Mouse (Mus musculus): ENCODE results near the gene Zfp619. TPM values are rescaled to one million over a fixed set of nuclear protein-coding genes. Genes with fewer than 3 reads are reported as not detected.
"Not testable (repeated sequence)": the region's sequence is repeated elsewhere in the genome, so short reads cannot be mapped to it uniquely, and the experiment has no call there.

The Zfp619 gene
- total and polyA plus RNA-seq, 3 experiments: 0.64 to 1.3 (median 1.1) TPM

DNA sequence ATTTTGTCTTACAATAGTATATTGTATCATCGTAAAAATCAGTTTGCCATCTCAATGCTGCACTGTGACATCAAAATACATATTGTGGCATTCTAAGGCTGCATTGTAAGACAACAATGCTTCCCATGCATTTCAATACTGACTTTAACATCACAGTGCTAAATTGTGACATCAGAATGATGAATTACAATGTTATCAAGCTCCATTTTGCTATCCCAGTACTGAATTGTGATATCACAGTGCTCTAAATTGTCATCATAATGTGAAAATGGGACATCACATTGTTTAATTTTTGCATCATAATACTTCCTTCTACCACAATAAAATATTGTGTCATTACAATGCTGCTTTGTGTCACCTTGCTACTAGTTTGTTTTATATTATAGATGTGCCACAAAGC is 70.5 kb downstream of the Zfp619 start:
- in situ Hi-C loops (cut with MboI; ENCODE audit: low pct_ligation_motif_present, low pct_unique_long_range_greater_than_20kb, low sequenced_read_pairs): no loop called here
- Histone ChIP-seq H3K4me3 (replicated peaks in 1 of 3; ENCODE audit: low read depth in 2 of 3, low read length in 2 of 3, poor library complexity in 1 of 3) (no peak overlapping the region), H3K79me2 (replicated peaks; ENCODE audit: control insufficient read depth, extremely low read depth, insufficient read depth, poor library complexity, severe bottlenecking) (no peaks in the 10 kb centered on the region), H3K9ac (ENCODE audit: insufficient read depth, low read depth) (no peak overlapping the region), H3K36me3 (replicated peaks in 1 of 2; ENCODE audit: control insufficient read depth in 1 of 2, insufficient read depth in 1 of 2, low read length in 1 of 2) (no peaks in the 10 kb centered on the region), H3K9me3 (replicated peaks; ENCODE audit: low read length) (no peaks in the 10 kb centered on the region), H3K4me1 (ENCODE audit: control insufficient read depth in 1 of 2, insufficient read depth in 2 of 2) (no peaks in the 10 kb centered on the region), H3K27me3 (replicated peaks) (no peaks in the 10 kb centered on the region), H3K27ac (ENCODE audit: insufficient read depth, low read depth) (no peak overlapping the region), H3K4me2 (ENCODE audit: insufficient read depth, low read depth, poor library complexity, severe bottlenecking) (no peak overlapping the region)
- TF ChIP-seq MYC (IDR thresholded peaks at IDR 0.05; ENCODE audit: low read depth, low read length): no peak
- no peak for TF ChIP-seq BHLHE40 (IDR thresholded peaks at IDR 0.05; ENCODE audit: low read depth, low read length)
- no peak for TF ChIP-seq ZKSCAN1 (IDR thresholded peaks at IDR 0.05; ENCODE audit: borderline replicate concordance, low read depth, low read length)
- TF ChIP-seq MXI1 (IDR thresholded peaks at IDR 0.05; ENCODE audit: low read depth, low read length): no peak
- TF ChIP-seq MAZ (IDR thresholded peaks at IDR 0.05; ENCODE audit: low read depth, low read length): no peak
- TF ChIP-seq TBP (conservative IDR thresholded peaks at IDR 0.05; ENCODE audit: low read depth, low read length): no peak
- no peak for TF ChIP-seq PAX5 (IDR thresholded peaks at IDR 0.05; ENCODE audit: low read length)
- no peak for TF ChIP-seq SIN3A (IDR thresholded peaks at IDR 0.05; ENCODE audit: low read length)
- TF ChIP-seq USF2 (conservative IDR thresholded peaks at IDR 0.05; ENCODE audit: low read depth, low read length): no peak
- no peak for TF ChIP-seq GABPA (IDR thresholded peaks at IDR 0.05; ENCODE audit: insufficient replicate concordance, low read depth, low read length)
- TF ChIP-seq ETS1 (conservative IDR thresholded peaks at IDR 0.05; ENCODE audit: low read depth, low read length): no peak
- TF ChIP-seq HCFC1 (IDR thresholded peaks at IDR 0.05; ENCODE audit: low read depth, low read length): no peak
- TF ChIP-seq CTCF (conservative IDR thresholded peaks at IDR 0.05 in 1 of 2, IDR thresholded peaks at IDR 0.05 in 1 of 2; ENCODE audit: low read depth in 2 of 2, low read length in 2 of 2): no peak
- TF ChIP-seq RAD21 (IDR thresholded peaks at IDR 0.05; ENCODE audit: low read depth, low read length): no peak
- no peak for TF ChIP-seq UBTF (IDR thresholded peaks at IDR 0.05; ENCODE audit: low read depth, low read length)
- TF ChIP-seq CHD1 (IDR thresholded peaks at IDR 0.05; ENCODE audit: low read depth, low read length): no peak
- TF ChIP-seq NRF1 (IDR thresholded peaks at IDR 0.05; ENCODE audit: low read depth, low read length): no peak
- TF ChIP-seq MAFK (IDR thresholded peaks at IDR 0.05; ENCODE audit: insufficient replicate concordance, low read length): no peak
- TF ChIP-seq USF1 (IDR thresholded peaks at IDR 0.05; ENCODE audit: low read depth, low read length): no peak
- TF ChIP-seq MEF2A (IDR thresholded peaks at IDR 0.05; ENCODE audit: borderline replicate concordance, low read depth, low read length): no peak
- no peak for DNase-seq (ENCODE audit: extremely low read depth)
- dilution Hi-C loops (cut with MboI; ENCODE audit: extremely low pct_ligation_motif_present, extremely low pct_unique_long_range_greater_than_20kb, low sequenced_read_pairs): no loop called here

DNA sequence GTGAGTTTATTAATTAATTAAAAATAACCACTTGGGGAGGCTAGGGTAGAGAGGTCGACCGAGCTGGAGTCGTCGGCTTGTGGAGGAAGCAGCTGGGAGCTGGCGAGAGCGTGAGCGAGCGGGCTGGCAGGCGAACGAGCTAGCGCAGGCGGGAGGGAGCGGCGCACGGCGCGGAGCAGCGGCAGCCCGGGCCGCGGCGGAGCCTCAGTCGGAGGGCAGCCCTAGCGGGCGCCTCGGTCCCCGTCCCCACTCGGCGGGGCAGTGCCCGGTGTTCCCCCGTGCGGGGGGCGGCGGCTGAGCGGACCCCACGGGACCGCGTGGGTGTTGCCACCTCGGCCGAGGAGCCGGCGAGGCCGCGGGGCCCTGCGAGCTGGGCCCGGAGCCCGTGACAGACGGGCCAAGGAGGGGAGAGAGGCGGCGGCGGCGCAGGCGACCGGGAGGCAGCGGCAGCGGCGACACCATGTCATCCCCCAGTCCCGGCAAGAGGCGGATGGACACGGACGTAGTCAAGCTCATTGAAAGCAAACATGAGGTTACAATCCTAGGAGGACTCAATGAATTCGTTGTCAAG is 71.0 kb downstream of the Zfp619 start:
- H3K27me3 ChIP-seq (replicated peaks); H3K4me1 ChIP-seq (ENCODE audit: control insufficient read depth in 1 of 2, insufficient read depth in 2 of 2); in situ Hi-C loops (cut with MboI; ENCODE audit: low pct_ligation_motif_present, low pct_unique_long_range_greater_than_20kb, low sequenced_read_pairs); H3K9ac ChIP-seq (ENCODE audit: insufficient read depth, low read depth); DNase-seq (ENCODE audit: extremely low read depth); H3K36me3 ChIP-seq (replicated peaks in 1 of 2; ENCODE audit: control insufficient read depth in 1 of 2, insufficient read depth in 1 of 2, low read length in 1 of 2); H3K4me3 ChIP-seq (replicated peaks in 1 of 3; ENCODE audit: low read depth in 2 of 3, low read length in 2 of 3, poor library complexity in 1 of 3); H3K4me2 ChIP-seq (ENCODE audit: insufficient read depth, low read depth, poor library complexity, severe bottlenecking); dilution Hi-C loops (cut with MboI; ENCODE audit: extremely low pct_ligation_motif_present, extremely low pct_unique_long_range_greater_than_20kb, low sequenced_read_pairs); H3K27ac ChIP-seq (ENCODE audit: insufficient read depth, low read depth); H3K9me3 ChIP-seq (replicated peaks; ENCODE audit: low read length); H3K79me2 ChIP-seq (replicated peaks; ENCODE audit: control insufficient read depth, extremely low read depth, insufficient read depth, poor library complexity, severe bottlenecking): not testable (repeated sequence)

DNA sequence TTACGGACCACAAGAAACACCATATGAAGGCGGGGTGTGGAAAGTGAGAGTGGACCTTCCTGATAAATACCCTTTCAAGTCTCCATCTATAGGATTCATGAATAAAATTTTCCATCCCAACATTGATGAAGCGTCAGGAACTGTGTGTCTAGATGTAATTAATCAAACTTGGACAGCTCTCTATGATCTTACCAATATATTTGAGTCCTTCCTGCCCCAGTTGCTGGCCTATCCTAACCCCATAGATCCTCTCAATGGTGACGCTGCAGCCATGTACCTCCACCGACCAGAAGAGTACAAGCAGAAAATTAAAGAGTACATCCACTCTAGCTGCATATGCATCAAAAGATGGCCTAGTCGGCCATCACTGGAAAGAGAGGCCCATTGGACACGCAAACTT is 71.5 kb downstream of the Zfp619 start:
- H3K79me2 ChIP-seq (replicated peaks; ENCODE audit: control insufficient read depth, extremely low read depth, insufficient read depth, poor library complexity, severe bottlenecking); dilution Hi-C loops (cut with MboI; ENCODE audit: extremely low pct_ligation_motif_present, extremely low pct_unique_long_range_greater_than_20kb, low sequenced_read_pairs); H3K9me3 ChIP-seq (replicated peaks; ENCODE audit: low read length); H3K4me1 ChIP-seq (ENCODE audit: control insufficient read depth in 1 of 2, insufficient read depth in 2 of 2); H3K4me2 ChIP-seq (ENCODE audit: insufficient read depth, low read depth, poor library complexity, severe bottlenecking); H3K36me3 ChIP-seq (replicated peaks in 1 of 2; ENCODE audit: control insufficient read depth in 1 of 2, insufficient read depth in 1 of 2, low read length in 1 of 2); H3K4me3 ChIP-seq (replicated peaks in 1 of 3; ENCODE audit: low read depth in 2 of 3, low read length in 2 of 3, poor library complexity in 1 of 3); H3K27ac ChIP-seq (ENCODE audit: insufficient read depth, low read depth); DNase-seq (ENCODE audit: extremely low read depth); H3K9ac ChIP-seq (ENCODE audit: insufficient read depth, low read depth); H3K27me3 ChIP-seq (replicated peaks); in situ Hi-C loops (cut with MboI; ENCODE audit: low pct_ligation_motif_present, low pct_unique_long_range_greater_than_20kb, low sequenced_read_pairs): not testable (repeated sequence)
